ENCODE assay signal across 28 mouse cellular contexts in the genomic region with DNA sequence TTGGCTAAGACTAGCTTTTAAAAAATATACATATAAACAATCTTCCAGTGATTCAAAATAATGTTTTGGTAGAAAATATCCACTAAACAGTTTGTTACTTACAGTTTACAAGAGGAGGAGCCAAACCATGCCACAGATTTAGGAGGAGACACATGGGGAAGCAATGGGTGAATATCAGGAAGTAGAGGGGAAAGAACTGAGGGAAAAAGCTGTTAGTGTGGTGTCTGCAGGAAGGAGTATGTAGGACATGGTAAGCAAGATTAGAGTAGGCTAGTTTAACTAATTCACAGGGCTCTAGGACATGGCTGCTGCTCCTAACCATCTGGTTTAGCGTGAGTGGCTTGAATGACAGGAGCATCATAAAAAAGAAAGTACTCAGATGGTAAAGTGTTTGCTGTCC. TPM values are rescaled to one million over a fixed set of nuclear protein-coding genes. Genes with fewer than 3 reads are reported as not detected.
DNase-seq lines count a peak whose midpoint lies in the region; ATAC-seq and TF ChIP-seq lines count a peak whose summit lies in the region.
"Had no signal": no experiment of that assay in that cellular context is flagged by ENCODE, and none has a peak within 500 bp of the region (broad histone marks: within the 10 kb centered on the region; RNA-seq: fewer than 3 reads in every experiment).

No protein-coding gene starts in this region.

- H3K27ac ChIP-seq in MEL (ENCODE audit: control insufficient read depth, low read depth, low read length): no peak overlapping the region
- H3K27ac ChIP-seq: embryonic facial prominence, embryonic 13.5 days; embryonic facial prominence, embryonic 15.5 days; forebrain, embryonic 10.5 days; forebrain, embryonic 12.5 days had no signal

- H3K36me3 ChIP-seq in MEL (ENCODE audit: control insufficient read depth in 1 of 2, insufficient read depth in 2 of 2, low read length in 2 of 2): peaks cover 6 to 7% of the 10 kb centered on the region in 2 experiments
- H3K36me3 ChIP-seq: embryonic facial prominence, embryonic 13.5 days; embryonic facial prominence, embryonic 15.5 days; forebrain, embryonic 12.5 days had no signal

- TF ChIP-seq CTCF in MEL (IDR thresholded peaks at IDR 0.05 in 2 of 3, conservative IDR thresholded peaks at IDR 0.05 in 1 of 3; ENCODE audit: control insufficient read depth in 1 of 3, insufficient read depth in 1 of 3, low read depth in 2 of 3, low read length in 3 of 3, poor library complexity in 1 of 3, severe bottlenecking in 1 of 3): no peak

- H3K4me3 ChIP-seq in MEL (ENCODE audit: control insufficient read depth in 1 of 2, insufficient read depth in 1 of 2, low read depth in 2 of 2, low read length in 2 of 2): no peak overlapping the region
- H3K4me3 ChIP-seq: embryonic facial prominence, embryonic 13.5 days; embryonic facial prominence, embryonic 15.5 days; erythroblast, embryonic 14.5 days; forebrain, embryonic 10.5 days; forebrain, embryonic 12.5 days had no signal

- peak; percentile 27; the same call in 1 of the 2 replicates for ATAC-seq in granulocyte monocyte progenitor cell, adult 5-6 weeks (replicated peaks; ENCODE audit: poor library complexity, severe bottlenecking)
- peak; percentile 31 for ATAC-seq in megakaryocyte progenitor cell, adult 5-6 weeks (replicated peaks; ENCODE audit: poor library complexity)
- ATAC-seq: CD4-positive, CD25-positive, alpha-beta regulatory T cell, adult 4 months; forebrain, embryonic 14.5 days; forebrain, embryonic 16.5 days had no signal

- no peak overlapping the region for H3K9ac ChIP-seq in MEL (ENCODE audit: control insufficient read depth, low read depth, low read length, poor library complexity, severe bottlenecking)
- H3K9ac ChIP-seq: embryonic facial prominence, embryonic 13.5 days; embryonic facial prominence, embryonic 15.5 days; forebrain, embryonic 12.5 days had no signal

- H3K27me3 ChIP-seq in MEL (ENCODE audit: control insufficient read depth in 1 of 2, insufficient read depth in 2 of 2, low read length in 2 of 2): no peaks in the 10 kb centered on the region
- H3K27me3 ChIP-seq: CH12.LX; embryonic facial prominence, embryonic 13.5 days; embryonic facial prominence, embryonic 15.5 days; forebrain, embryonic 12.5 days had no signal

- DNase-seq in 416B (ENCODE audit: low read depth) (peak; percentile 41), MEL (ENCODE audit: low read depth, low spot score) (peak; percentile 36)
- no peak for DNase-seq in yolk sac, embryonic 10.5 days (ENCODE audit: low spot score)
- DNase-seq in cerebellum, adult 18-20 months: no peak
- no peak for DNase-seq in urinary bladder, adult 2 months (ENCODE audit: low spot score)
- DNase-seq in embryo, embryonic 10.5 days (ENCODE audit: low spot score): no peak
- DNase-seq: adrenal gland, adult 2 months; adrenal gland, postnatal 10 days; adrenal gland, postnatal 25 days; B cell, adult 2 months; cerebellum, adult 11 months; cerebellum, adult 2 months; cerebellum, adult 9-10 months; cerebellum, postnatal 10 days; cerebellum, postnatal 25 days; embryo, embryonic 11 days had no signal

- H3K79me2 ChIP-seq in MEL (ENCODE audit: control insufficient read depth, insufficient read depth, low read length, poor library complexity): peaks cover 11% of the 10 kb centered on the region

- 0 out of 4 replicates have a peak, but pooled peaks of 1 of the 2 experiments have one; percentile 1 for TF ChIP-seq EP300 in MEL (IDR thresholded peaks at IDR 0.05; ENCODE audit: low read depth in 1 of 2, low read length in 2 of 2)

- TF ChIP-seq RAD21 in MEL (IDR thresholded peaks at IDR 0.05; ENCODE audit: low read depth, low read length): no peak

- no peaks in the 10 kb centered on the region for H3K9me3 ChIP-seq in MEL (replicated peaks; ENCODE audit: insufficient read depth, low read length)
- H3K9me3 ChIP-seq: embryonic facial prominence, embryonic 13.5 days; embryonic facial prominence, embryonic 15.5 days; forebrain, embryonic 10.5 days; forebrain, embryonic 12.5 days; G1E had no signal

- peaks cover 0 to 4% of the 10 kb centered on the region in 2 experiments; a peak in 2 of 4 replicates for H3K4me1 ChIP-seq in MEL (ENCODE audit: control insufficient read depth in 1 of 2, insufficient read depth in 2 of 2, low read length in 2 of 2)
- H3K4me1 ChIP-seq: embryonic facial prominence, embryonic 15.5 days; forebrain, embryonic 10.5 days; forebrain, embryonic 12.5 days had no signal

- TF ChIP-seq POLR2A in MEL (IDR thresholded peaks at IDR 0.05; ENCODE audit: control insufficient read depth in 1 of 2, insufficient read depth in 1 of 2, low read depth in 1 of 2, low read length in 2 of 2, poor library complexity in 1 of 2): no peak

TF ChIP-seq in MEL, 35 proteins besides CTCF, POLR2A, EP300 and RAD21:
- TF ChIP-seq MEF2A (IDR thresholded peaks at IDR 0.05; ENCODE audit: extremely low read depth, insufficient replicate concordance, low read depth, low read length, poor library complexity, severe bottlenecking) (no peak), UBTF (IDR thresholded peaks at IDR 0.05; ENCODE audit: borderline replicate concordance, insufficient read depth, low read depth, low read length) (no peak), GATA1 (IDR thresholded peaks at IDR 0.05; ENCODE audit: low read depth, low read length) (no peak), JUND (IDR thresholded peaks at IDR 0.05; ENCODE audit: low read depth, low read length) (no peak), MXI1 (IDR thresholded peaks at IDR 0.05; ENCODE audit: low read depth, low read length) (no peak), USF2 (IDR thresholded peaks at IDR 0.05; ENCODE audit: borderline replicate concordance in 1 of 2, insufficient read depth in 1 of 2, low read depth in 1 of 2, low read length in 2 of 2) (no peak), MYB (IDR thresholded peaks at IDR 0.05; ENCODE audit: low read depth, low read length) (no peak), CHD2 (IDR thresholded peaks at IDR 0.05; ENCODE audit: low read length) (no peak), USF1 (IDR thresholded peaks at IDR 0.05; ENCODE audit: low read depth, low read length) (no peak), CHD1 (IDR thresholded peaks at IDR 0.05; ENCODE audit: low read depth, low read length) (no peak), NRF1 (IDR thresholded peaks at IDR 0.05; ENCODE audit: insufficient read depth, low read depth, low read length, poor library complexity, severe bottlenecking) (no peak), ELF1 (IDR thresholded peaks at IDR 0.05; ENCODE audit: low read depth, low read length) (no peak), ZNF384 (IDR thresholded peaks at IDR 0.05; ENCODE audit: low read depth, low read length) (no peak), MAX (IDR thresholded peaks at IDR 0.05; ENCODE audit: low read length) (no peak), BHLHE40 (IDR thresholded peaks at IDR 0.05; ENCODE audit: borderline replicate concordance, low read depth, low read length) (no peak)
TF ChIP-seq in MEL: peak in this region for 0.

RNA-seq across cellular contexts. Expression of a gene that starts 19.3 kb away (rescaled TPM):
- total RNA-seq in MEL (2012; rRNA removed): 35.3 and 35.4 TPM in 2 replicates
- 10 to 100 TPM; 21.4 to 33.9 TPM for polyA plus RNA-seq in MEL (2012; ENCODE audit: insufficient read depth in 1 of 2, insufficient read length in 2 of 2, low read depth in 1 of 2, low replicate concordance in 2 of 2, missing spikeins in 1 of 2)
- 6.9 and 7.4 TPM in 2 replicates for total RNA-seq in granulocyte monocyte progenitor cell, adult 5-6 weeks (2014; fragmentation: Nextera tagmentation)
- 7.1 and 9.5 TPM in 2 replicates for total RNA-seq in granulocyte monocyte progenitor cell, adult 5-6 weeks (2017)
- 11.1 and 13.5 TPM in 2 replicates for total RNA-seq in megakaryocyte progenitor cell, adult 5-6 weeks (2015)
- total RNA-seq in megakaryocyte progenitor cell, adult 5-6 weeks (2017): 10.1 and 13.3 TPM in 2 replicates
- 3.3 and 4.4 TPM in 2 replicates for polyA plus RNA-seq in urinary bladder, adult 2 months (2012; rRNA removed)

Comparison
In these comparisons a context has a peak if more than half of its experiments do, and no peak if none do; other contexts are left out.
1. DNase-seq: peak in 416B (single experiment) and MEL (single experiment); none in yolk sac, embryonic 10.5 days (single experiment), cerebellum, adult 18-20 months (0 of 2), urinary bladder, adult 2 months (single experiment) and embryo, embryonic 10.5 days (single experiment).